Mouse (Mus musculus) bone marrow, adult 2 months (tissue): ENCODE results near the gene Glmn.

ENCODE experiments used
- CTCF ChIP-seq: fragments of 200-500 bp; IDR thresholded peaks from 2 replicates; pipeline ENCODE4 v1.5.1; 2011; ENCODE audit warnings: low read length, control low read depth; ENCODE audit not compliant: control insufficient read depth, insufficient read depth
- POLR2A ChIP-seq: fragments of 200-500 bp; IDR thresholded peaks from 2 replicates; pipeline ENCODE4 v1.6.1; 2011; ENCODE audit warnings: low read depth, mild to moderate bottlenecking, control low read depth, low read length, borderline replicate concordance; ENCODE audit not compliant: control insufficient read depth

- TF ChIP-seq CTCF (no peak), POLR2A (no peak)
These were observed 48.2 kb upstream of the Glmn start for GRCm38 (mm10) chr5:107645935-107646334.
